Mouse (Mus musculus) layer of hippocampus, postnatal 10 days (tissue): ENCODE results near the gene Cenpf. TPM values are rescaled to one million over a fixed set of nuclear protein-coding genes. Genes with fewer than 3 reads are reported as not detected.
A peak's percentile ranks its signal among the peaks of the same experiment; 100 is the strongest.

Experiments
- DNase-seq, 2 experiments: peaks; one replicate each; pipeline ENCODE4 v3.0.0; 2021; ENCODE audit warnings: low spot score in 2 of 2
- total RNA-seq, 2 experiments: library from RNA; stranded (reverse); gene quantifications; 2 replicates each; pipeline ENCODE4 v1.2.3; 2021

The Cenpf gene
- total RNA-seq, 2 experiments from 2014 or later, result 4.5 to 5.9 TPM

DNA sequence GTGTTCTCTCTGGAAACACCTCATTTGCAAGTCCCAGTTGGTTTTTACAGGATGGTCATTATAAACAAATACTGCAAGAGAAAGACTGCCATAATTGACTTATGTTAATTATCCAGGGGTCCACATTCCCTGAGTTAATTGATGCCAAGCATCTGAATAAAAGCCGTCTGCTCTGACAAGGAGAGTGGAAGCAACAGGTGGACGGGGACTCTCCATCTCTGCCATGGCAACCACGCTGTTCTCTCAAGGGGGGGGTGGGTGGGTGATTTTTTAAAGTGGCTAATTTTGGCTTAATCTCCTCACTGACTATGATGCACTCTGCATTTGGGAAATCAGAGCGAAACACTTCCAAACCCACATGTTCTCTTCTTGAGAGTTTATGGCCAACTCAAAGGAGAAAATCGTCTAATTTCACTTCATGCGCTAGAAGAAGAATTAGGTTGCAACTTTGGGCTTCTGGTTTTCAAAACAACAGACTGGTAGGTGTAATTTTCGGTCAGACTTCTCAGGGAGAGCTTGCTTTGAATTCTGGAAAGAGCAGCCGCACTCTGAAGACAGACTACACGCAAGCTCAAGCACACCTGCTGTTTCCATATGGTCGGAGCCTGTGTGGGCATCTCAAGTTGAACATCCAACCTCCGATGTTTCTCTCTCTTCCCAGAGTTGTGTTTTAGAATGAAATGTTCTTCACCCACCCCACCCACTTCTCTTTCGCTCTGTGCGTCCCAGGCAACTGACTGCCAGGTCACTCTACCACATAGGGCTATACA is 55.8 kb downstream of the Cenpf start:
- peak in 1 of 2 experiments; percentile 19 for DNase-seq

DNA sequence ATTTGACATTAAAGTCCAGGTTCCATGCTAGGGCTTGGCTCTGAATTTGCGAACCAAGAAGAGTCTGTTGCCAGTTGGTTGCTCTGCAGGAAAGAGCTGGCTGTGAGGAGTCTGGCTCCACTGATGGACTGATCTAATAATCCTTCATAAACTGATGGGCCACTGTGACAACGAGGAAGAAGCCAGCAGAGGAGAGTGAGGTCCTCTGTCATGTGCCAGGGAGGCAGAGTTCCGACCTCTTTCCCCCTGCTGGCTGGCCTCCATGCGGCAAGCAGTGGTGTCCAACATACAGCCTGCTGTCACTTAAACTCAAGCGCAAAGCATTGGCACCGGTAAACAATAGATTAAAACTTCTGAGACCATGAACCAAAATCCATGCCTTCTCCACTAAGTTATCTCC is 57.9 kb downstream of the Cenpf start:
- DNase-seq, result no peak

DNA sequence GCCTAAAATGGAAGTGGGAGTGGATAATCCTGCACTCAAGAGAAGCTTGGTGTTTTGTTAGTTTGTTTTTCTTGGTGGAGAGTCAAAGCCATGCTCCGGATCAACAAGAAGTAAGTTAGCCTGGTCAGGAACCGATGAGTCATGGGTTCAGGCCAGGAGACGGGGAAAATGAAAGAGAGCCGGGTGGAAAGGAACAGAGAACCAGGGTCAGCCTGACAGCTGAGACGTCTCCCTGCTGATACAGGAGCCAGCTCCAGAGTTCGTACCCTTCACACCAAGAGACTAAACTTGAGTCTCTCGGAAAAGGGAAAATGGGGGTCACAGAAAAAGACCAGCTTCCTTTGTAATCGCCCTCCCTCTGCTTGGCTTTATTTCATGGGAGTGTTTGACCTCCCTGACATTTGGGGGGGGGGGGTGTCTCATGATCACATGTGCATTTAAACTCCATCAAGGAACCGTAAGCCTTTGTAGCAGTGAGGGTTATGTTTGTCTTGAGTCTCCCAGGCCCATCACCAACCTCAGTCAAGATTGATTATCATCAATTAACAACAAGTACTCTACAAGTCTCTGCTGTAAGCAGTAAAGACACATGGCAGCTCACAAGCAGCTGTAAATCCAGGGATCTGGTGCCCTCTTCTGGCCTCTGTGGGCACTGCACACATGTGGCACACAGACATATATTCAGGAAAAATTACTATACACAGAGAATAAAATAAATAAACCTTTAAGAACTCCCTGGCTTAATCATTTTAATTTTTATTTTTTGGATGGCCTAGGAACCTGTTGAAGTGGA is 59.7 kb downstream of the Cenpf start:
- DNase-seq, result peak; percentile 75 to 80

GRCm38 (mm10) chr1:189624756-189625155 is 63.1 kb downstream of the Cenpf start:
- no peak for DNase-seq

DNA sequence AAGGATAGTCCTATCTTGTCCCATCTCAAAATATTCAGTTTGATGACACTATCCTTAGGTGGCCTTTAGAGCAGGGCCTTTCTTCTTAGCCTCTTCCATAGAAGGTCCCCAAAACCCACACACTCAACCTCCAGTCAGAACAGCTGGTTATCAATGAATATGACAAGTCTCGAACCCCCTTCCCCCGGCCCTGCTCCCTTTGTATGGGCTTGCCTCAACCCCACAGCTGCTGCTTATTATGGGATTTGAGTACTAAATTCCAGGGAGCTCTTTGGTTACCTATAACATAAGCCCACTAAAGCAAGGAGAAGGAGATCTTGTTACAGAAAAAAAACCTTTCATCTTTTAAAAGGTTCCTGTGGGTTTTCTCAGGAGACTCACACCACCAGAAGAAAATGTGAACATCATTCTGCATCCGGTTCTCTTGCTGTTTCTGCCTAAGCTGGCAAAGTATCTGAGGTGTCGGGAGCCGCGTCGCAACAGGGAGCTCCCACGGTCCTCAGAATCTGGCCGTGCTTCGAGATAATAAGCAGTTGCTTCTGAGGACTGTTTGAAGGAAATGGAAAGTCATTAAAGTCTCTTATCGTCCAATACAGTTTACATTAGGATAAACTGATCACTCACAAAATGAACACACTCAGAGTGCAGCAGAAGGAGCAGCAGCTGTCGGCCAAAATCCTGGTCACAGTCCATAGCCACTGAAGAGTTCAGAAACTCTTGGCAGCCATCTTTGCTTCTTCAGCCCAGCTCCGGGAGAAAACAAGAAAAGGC is 68.7 kb downstream of the Cenpf start:
- no peak for DNase-seq

- DNase-seq, result no peak
Measured at GRCm38 (mm10) chr1:189617381-189617780, 70.5 kb downstream of the Cenpf start.

DNA sequence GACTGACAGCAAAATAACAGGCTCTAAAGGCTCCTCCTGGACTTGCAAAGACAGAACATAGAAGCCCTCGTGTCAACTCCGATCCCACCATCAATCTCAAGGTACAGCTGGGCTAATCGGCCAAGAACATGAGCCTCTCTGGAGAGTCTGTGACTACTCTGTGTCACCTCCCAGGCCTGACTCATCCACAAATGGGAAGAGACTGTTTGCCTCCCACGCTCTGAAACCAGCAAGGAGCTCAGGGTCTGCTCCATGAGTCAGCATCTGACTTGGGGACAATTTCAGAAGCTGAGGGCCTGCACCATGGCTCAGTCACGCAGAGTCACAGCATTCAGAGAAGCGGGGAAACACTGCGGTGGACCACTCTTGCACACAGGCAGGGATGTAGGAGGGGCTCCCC is 72.6 kb downstream of the Cenpf start:
- no peak for DNase-seq

DNA sequence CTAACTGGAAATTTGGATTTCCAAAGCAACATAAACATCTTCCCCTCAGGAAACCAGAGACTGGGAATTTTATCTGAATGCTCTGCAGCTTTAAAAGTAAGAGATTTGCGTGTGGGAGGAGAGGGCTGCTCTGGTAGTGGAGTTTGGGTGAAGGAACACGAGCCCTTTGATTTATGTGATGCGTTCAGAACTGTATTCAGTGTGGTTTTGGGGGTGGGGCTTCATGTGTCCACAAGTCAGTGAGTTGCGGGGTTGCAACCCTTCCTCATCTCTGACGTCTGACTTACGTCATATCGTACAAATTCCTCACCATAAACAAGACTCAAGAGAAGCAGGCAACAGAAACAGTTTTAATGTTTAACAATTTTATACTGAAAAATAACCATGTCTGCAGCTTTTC is 74.8 kb downstream of the Cenpf start:
- no peak for DNase-seq

DNA sequence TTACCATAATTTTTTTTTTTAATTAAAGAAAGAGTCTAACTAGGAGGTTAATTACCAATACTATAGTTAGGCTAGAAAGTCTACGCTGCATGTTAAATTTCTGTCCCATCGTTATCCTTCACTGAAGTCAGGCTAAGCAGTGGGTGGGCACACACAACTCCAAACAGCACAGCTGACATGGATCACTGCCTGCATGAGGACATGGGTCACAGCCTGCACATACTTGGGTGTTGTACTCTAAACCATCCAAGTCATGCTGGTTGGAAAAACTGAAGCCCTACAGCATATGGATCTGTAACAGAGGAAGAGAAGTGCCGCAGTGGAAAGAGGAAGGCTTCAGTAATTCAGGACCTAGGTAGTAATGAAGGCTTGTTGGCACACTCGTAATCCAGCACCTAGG is 76.1 kb downstream of the Cenpf start:
- no peak for DNase-seq

DNA sequence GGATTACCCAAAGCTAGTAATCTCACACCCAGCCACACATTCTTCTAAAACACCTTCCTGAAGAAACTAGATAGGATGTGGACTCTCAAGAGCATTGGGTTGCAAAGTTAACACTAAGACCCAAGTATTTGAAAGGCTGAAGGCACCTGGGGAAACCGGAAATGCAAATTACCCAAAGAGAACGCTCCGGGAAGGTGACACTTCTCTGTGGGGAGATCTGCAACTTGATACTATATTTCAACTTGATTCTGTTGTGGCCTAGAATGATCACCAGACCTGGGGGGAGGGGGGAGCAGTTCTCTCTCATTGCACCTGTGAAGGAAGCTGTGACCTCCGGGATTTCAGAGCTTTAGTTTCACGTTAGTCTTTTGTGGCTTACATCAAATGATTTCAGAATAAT is 79.2 kb downstream of the Cenpf start:
- no peak for DNase-seq

DNA sequence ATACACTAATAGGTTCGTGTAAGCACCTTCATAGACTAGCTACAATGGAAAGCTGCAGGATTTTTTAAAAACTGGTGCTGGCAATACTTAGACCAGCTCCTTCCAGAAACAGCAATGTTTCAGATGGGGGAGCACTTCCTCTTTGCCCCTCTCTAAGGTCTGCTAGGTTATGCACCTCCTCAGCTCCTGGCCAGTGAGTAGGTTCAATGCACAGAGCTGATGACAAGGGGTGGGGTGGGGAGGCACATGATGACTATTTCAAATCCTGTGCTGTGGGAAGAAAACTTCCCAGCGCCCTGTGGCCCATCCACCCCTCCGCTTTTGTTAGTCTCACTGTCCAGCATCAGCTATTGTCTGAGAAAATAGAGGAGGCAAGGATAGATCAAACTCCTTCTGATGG is 79.8 kb downstream of the Cenpf start:
- DNase-seq, result no peak

DNA sequence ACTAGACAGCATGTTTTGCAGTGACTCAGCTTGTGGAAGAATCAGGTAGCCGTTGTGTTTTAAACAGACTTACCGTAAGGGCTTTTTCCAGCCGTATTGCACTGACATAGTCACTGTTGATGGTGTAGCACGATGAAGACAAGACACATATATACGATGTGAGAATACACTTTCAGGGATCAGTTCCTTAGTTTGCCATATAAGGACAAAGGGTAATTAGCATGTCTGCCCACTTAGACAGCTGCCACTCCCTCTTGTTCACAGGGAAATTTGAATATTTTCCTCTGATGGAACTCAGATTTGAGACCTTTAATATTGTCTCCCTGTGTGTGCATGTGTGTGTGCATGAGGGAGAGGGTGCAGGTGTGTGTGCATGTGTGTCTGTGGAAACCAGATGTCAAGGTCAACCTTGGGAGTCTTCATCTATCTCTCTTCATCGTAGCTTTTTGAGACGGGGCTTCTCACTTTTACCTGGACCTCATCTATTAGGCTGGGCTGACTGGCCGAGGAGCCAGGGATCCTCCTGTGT is 82.2 kb downstream of the Cenpf start:
- DNase-seq, result no peak

GRCm38 (mm10) chr1:189597096-189597495 is 90.8 kb downstream of the Cenpf start:
- DNase-seq, result no peak

Other genes starting within 250 kb of the Cenpf start
- 10 to 100 TPM; 10.3 to 10.8 TPM for gene Ptpn14, start 40.2 kb upstream of the Cenpf start, total RNA-seq
- gene Smyd2, start 234.3 kb upstream of the Cenpf start, total RNA-seq, result 10 to 100 TPM; 98.7 to 99.2 TPM